Mouse (Mus musculus) gastrocnemius, adult 18-20 months (tissue): Measurements from ENCODE around the gene Mars2. TPM values are rescaled to one million over a fixed set of nuclear protein-coding genes. Genes with fewer than 3 reads are reported as not detected.
A peak's percentile ranks its signal among the peaks of the same experiment; 100 is the strongest.

Experiments used
- DNase-seq: peaks from one replicate; pipeline ENCODE4 v3.0.0; 2021; ENCODE audit warnings: low spot score
- total RNA-seq, 2 experiments: library from RNA; stranded (reverse); gene quantifications; 2 replicates each; pipeline ENCODE4 v1.2.3; 2021

The Mars2 gene
- total RNA-seq, 2 experiments from 2014 or later: 2.5 TPM

- no peak for DNase-seq
Measured at GRCm38 (mm10) chr1:55217191-55217590, 19.8 kb upstream of the Mars2 start.

DNA sequence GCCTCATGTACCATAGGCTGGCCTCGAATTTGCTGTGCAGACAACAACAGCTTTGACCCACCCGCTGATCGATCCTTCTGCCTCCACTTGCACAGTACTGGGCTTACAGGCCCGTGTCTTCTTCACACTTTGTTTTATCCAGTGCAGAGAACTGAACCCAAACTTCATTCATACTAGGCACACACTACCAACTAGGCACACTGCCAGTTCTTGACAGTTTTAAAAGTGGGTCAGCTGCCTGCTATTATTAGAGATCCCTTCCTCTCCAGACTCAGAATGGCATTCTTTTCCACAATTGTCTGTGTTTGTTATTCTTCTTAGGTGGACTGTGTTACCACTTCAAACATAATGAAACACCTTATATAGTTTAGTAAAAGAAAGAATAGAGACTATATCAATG, 15.6 kb upstream of the Mars2 start:
- DNase-seq: no peak

GRCm38 (mm10) chr1:55223026-55223425, 14.0 kb upstream of the Mars2 start:
- DNase-seq: no peak

DNA sequence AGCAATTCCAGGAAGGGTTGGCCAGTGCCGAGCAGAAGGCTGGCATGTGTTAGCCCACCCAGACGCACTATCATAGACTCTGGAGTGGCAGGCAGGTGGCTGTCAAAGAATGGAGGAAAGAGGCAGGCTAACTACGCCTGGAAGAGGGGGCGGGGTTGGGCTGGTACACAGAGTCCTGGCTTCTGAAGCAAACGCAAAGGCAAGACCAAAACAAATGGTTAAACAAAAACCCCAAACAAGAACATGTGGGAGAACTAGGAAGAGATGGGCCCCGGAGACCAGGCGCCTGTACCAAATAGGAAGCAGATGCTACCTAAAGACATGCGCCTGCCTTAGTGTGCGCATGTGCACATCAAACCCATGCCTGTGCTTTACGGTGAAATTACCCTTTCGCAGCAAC, 12.9 kb upstream of the Mars2 start:
- DNase-seq: no peak

DNA sequence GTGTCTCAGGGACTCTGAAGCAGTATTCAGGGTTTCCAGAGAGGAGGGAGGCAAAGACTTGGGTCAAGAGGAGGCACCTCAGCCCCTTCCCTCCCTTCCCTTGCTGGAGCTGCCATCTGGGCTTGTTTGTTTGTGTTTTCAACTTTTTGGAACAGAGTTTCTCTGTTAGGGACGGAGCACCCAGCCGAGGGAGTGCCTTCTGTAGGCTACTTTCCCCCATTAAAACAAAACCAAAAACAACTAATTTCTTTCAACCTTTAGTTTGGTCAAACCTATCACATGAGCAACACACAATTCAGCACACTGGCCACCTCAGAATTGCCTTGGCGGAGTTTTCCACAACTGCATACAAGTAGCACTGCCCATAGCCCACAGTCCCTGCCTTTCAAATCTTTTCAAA, 11.6 kb upstream of the Mars2 start:
- DNase-seq: no peak

DNA sequence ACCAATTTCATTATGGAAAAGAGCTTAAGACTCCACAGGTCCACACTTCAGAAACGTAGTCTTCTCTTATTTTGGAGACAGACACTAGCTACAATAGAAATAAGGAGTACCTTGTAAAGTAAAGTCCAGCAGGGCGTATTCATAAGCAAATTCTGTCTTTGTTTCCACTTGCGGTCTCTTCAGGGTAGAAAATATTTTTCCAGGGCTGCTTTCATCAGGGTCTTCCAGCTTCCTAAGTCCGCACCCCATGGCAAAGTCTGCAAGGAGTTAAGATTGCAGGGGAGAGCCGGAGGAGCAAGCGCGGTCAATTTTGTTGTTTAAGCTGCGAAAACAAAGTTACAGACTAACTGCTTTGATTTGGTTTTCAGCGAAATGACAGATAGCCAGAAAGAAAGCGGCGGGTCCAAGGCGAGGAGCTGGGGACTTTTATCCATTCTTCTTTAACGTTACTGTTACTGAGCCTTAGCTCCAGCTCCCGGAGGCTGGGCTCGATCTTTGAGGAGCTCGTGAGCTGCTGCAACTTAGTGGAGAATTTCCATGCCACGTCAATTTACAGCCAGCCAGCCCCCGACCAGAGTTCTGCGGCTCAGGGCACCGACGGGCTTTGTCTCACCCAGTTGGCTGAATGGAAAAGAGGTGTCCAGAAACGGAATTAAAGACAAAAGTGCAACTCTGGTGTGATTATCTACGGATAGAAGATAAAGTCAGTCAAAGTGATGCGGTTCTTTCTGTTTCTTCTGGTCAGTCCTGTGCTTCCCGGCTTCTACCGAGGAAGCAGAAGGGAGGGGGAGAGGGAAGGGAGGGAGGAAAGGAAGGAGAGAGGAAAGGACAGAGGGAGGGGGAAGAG, 10.7 kb upstream of the Mars2 start, which contains the start of gene Rftn2:
Rftn2 (minus strand) TSS at position 772 of the 847 bp plus-strand sequence.
- DNase-seq: peak; percentile 33

DNA sequence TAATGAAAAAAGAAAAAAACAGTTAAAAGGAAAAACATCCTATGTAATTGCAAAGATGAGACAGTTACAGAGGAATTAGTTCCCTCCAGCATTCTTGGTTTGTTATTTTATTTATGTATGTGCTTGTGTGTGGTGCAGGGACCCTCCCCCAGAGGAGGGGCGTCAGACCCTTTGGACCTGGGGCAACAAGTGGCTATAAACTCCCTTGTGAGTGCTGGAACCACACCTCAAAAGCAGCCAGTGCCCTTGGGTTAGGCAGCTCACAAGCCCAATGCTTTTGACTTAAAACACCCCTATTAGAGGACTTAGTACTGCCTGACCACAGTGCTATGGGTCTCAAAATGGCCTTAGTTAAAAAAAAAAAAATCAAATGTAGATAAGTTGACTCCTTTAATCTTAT, 9.6 kb upstream of the Mars2 start:
- no peak for DNase-seq

- DNase-seq: no peak
Measured at GRCm38 (mm10) chr1:55228256-55228884, 8.6 kb upstream of the Mars2 start.

DNA sequence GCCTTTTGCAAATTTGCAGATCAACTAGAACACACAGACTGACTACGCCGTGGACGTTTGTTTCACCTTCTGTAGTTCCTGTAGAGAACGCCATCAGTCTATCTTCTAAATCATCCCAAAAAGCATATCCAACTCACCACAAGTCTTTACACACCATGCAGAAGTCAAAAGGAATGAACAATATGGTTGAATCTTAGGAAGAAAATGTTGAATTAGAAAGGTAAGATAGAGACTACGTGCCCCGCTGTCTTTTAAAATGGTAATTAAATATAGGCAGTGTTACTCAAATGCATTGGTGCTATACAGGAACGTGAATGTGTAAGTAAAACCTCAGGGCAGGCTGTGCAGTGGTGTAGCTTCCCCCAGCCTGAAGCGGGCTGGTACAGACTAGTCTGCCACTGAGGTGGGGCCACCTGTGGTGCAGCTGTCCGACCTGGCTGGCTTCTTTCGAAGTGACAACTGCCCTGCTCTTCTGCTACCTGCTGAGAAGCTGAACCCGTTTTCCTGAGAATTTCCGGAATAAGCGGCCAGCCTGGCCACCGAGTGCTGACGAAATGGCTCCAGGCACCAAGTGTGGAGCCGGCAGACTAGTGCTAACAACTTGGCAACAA, 2.0 kb upstream of the Mars2 start:
- DNase-seq: no peak

DNA sequence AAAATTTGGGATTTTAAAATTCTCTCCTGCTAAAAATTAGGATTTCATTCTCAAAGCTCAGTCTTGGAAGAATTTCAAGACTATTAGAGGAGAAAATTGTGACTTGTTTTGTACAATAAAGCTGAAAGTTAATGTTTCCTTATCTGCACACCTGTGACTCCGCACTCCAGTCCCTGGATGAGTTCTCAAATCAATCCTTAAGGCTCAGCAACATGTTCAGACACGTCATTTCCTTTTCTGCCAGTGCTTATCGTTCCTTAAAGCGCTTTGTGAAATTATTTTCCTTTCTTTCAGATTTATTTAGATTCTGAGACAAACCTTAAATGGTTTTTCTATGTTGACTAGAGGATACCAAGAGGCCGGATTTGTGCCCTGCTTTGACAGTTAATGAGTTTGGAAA, 490 bp upstream of the Mars2 start:
- DNase-seq: no peak

- DNase-seq: no peak
Measured at GRCm38 (mm10) chr1:55237643-55238161, 725 bp downstream of the Mars2 start.

DNA sequence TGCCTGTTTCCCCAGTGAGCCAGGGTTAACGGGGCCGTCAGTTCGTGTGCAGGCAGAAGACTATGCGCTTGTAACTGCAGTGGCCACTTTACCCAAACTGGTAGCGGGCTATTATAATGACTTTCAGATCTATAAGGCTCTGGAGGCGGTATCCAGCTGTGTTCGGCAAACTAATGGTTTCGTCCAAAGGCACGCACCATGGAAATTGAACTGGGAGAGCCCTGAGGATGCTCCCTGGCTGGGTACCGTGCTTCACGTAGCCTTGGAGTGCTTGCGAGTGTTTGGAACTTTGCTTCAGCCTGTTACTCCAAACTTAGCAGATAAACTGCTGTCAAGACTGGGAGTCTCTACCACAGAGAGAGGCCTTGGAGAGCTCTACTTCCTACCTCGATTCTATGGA, 1.5 kb downstream of the Mars2 start:
- DNase-seq: no peak

DNA sequence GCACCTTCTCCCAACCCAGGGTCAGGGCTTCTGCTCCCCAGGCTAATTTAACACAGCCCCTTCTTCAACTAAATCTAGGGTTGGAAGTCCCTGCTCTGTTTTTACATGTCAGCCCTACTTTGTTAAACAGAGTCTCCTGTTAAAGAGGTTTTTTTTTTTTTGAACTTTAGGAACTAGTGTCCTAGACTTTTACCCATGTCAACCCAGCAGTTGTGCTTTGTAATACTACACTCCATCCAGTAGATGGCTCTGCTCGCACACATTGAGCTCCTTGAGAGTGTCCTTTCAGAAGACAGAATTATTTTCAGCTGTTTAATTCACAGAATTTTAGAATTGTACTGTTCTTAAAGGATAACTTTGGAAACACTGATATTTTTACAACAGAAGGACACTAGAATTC, 2.3 kb downstream of the Mars2 start:
- peak; percentile 52 for DNase-seq

DNA sequence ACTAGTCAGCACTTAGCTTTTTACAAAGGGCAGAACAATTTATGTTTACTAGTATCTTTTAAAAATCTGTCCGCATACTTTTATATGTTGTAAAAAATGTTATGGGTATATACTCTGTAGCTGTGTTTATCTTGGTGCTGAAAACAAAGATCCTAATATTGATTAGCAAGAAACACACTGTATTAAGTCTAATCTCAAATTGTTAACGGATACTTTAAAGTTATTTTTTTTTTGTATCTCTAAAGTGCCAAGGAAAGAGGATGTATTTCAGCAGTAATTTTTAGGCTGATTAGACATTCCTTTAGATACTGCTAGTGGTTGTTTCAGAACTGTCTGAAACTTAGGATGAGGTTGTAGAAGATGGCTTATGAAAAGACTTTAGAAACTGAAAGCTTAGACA, 9.4 kb downstream of the Mars2 start:
- no peak for DNase-seq

- no peak for DNase-seq
Measured at GRCm38 (mm10) chr1:55264385-55264784, 27.4 kb downstream of the Mars2 start.

DNA sequence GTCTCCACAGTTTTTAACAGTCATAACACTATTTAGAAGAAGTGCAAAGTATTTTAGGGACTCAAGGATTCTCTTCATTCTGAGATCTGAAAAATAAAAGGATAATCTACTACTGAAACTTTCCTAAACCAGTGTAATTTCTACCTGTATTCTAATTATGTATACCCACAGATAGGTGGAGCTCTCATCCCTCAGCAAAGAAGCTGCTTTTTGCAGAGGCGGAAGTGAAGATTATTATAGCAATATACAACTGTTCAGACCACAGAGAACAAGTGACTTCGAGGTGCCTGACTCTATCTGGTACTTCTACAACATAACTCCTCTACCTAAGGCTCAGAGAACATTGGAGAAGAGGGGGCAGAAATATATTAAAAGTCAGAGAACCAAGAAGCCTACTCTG, 28.5 kb downstream of the Mars2 start:
- DNase-seq: no peak

GRCm38 (mm10) chr1:55279081-55279480, 42.1 kb downstream of the Mars2 start:
- DNase-seq: no peak

Other genes starting within 250 kb of the Mars2 start
- gene Sf3b1, start 209.7 kb upstream of the Mars2 start, total RNA-seq: 10 to 100 TPM; 43.8 to 45.8 TPM
- 10 to 100 TPM; 21.4 to 21.9 TPM for gene Coq10b, start 184.4 kb upstream of the Mars2 start, total RNA-seq
- 10 to 100 TPM; 83.9 to 93.0 TPM for gene Hspe1, start 149.0 kb upstream of the Mars2 start, total RNA-seq
- 100 to 1,000 TPM; 161 to 176 TPM for gene Hspd1, start 148.9 kb upstream of the Mars2 start, total RNA-seq
- 10 to 100 TPM; 37.8 to 38.0 TPM for gene Mob4, start 105.9 kb upstream of the Mars2 start, total RNA-seq
- gene Rftn2, start 10.4 kb upstream of the Mars2 start, total RNA-seq: 1 to 10 TPM; 2.4 to 3.3 TPM
- gene Boll, start 126.3 kb downstream of the Mars2 start, total RNA-seq: under 1 TPM in 1 of 2 experiments, not detected in 1; 0.26 TPM
- 1 to 10 TPM; 4.6 to 6.2 TPM for gene Plcl1, start 168.7 kb downstream of the Mars2 start, total RNA-seq